Mouse (Mus musculus) lung, postnatal 0 days (tissue): ENCODE measurements at regions not wholly inside any gene's neighbourhood (a gene's known extent, or its start where the extent isn't known, plus 50 kb on each side); places are given as distances from the start of the nearest gene placed in this dataset.

Experiments used
- CTCF ChIP-seq: IDR thresholded peaks from 2 replicates; pipeline ENCODE4 v1.5.1; 2016; ENCODE audit warnings: antibody characterized with exemption, mild to moderate bottlenecking
- EP300 ChIP-seq: IDR thresholded peaks from 2 replicates; pipeline ENCODE4 v1.6.1; 2016; ENCODE audit warnings: antibody characterized with exemption, mild to moderate bottlenecking, control low read depth

DNA sequence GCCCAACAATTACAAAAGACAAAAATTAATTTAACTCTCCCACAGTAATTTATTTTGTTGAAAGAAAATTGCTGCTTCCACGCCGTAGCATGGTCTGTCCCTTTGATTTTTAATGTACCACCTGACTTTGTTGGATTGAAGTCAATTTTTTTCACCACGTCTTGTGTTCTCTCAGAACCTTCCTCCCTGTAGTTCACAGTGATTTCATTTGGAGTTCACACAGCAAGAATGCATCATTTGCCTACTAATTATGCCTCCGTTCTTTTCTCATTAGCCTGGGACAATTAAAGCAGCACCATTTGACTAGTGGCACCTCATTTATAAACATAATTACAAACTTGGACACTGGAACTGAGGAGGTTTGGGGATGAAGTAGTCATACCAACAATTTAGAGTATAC lies 108.4 kb upstream of the Fam84a start:
- TF ChIP-seq CTCF, result no peak
- TF ChIP-seq EP300, result no peak
